28 mouse cellular contexts compared by ENCODE assay signal in the genomic region with DNA sequence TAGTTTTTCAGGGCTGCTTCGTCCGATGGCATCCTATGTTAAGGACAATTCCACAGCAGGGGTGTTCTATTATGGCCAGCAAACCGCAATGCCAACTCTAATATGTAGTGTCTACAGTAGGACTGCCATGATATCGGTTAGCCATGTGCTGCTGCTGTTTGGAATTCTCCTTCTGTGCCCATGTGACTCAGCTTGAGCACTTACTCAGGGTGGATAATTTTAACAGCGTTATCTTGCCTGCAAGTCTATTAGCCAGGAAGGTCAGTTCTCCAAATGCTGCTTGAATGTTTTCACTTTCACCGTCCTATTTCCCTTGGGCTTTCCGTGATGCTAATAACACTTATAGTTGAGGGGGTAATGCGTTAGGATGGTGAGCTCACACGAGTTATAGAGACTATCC.
A peak's percentile ranks its signal among the peaks of the same experiment; 100 is the strongest.
DNase-seq lines count a peak whose midpoint lies in the region; ATAC-seq and TF ChIP-seq lines count a peak whose summit lies in the region.
"Had no signal": no experiment of that assay in that cellular context is flagged by ENCODE, and none has a peak within 500 bp of the region (broad histone marks: within the 10 kb centered on the region; RNA-seq: fewer than 3 reads in every experiment).

No protein-coding gene starts in this region.

- ATAC-seq in heart, embryonic 12.5 days (ENCODE audit: insufficient number of reproducible peaks, low FRiP score) = no peak
- ATAC-seq: liver, embryonic 12.5 days; Patski had no signal

- H3K27ac ChIP-seq in heart, adult 2 months = peak overlapping the region; percentile 71
- peak overlapping the region; percentile 55 for H3K27ac ChIP-seq in bone marrow macrophage, adult 2 months (ENCODE audit: insufficient read depth, low read depth, low read length)
- peak overlapping the region; percentile 95 for H3K27ac ChIP-seq in heart, embryonic 12.5 days (ENCODE audit: poor library complexity, severe bottlenecking)
- H3K27ac ChIP-seq: embryonic facial prominence, embryonic 13.5 days; hindbrain, embryonic 14.5 days; limb, embryonic 13.5 days; liver, embryonic 12.5 days; neural tube, embryonic 12.5 days; stomach, embryonic 15.5 days had no signal

- no peaks in the 10 kb centered on the region for H3K27me3 ChIP-seq in heart, adult 2 months (ENCODE audit: control insufficient read depth, insufficient read depth, low read length)
- no peaks in the 10 kb centered on the region for H3K27me3 ChIP-seq in heart, embryonic 12.5 days (replicated peaks)
- H3K27me3 ChIP-seq: embryonic facial prominence, embryonic 13.5 days; forebrain, embryonic 13.5 days; limb, embryonic 13.5 days; liver, embryonic 12.5 days; neural tube, embryonic 12.5 days; Patski; stomach, embryonic 15.5 days had no signal

- TF ChIP-seq CTCF in heart, adult 2 months (IDR thresholded peaks at IDR 0.05) = no peak
- no peak for TF ChIP-seq CTCF in bone marrow macrophage, adult 2 months (IDR thresholded peaks at IDR 0.05; ENCODE audit: low read depth, low read length)

- 0 out of 2 replicates have a peak, but pooled peaks have one; percentile 51 for TF ChIP-seq EP300 in heart, adult 2 months (IDR thresholded peaks at IDR 0.05; ENCODE audit: insufficient read depth, low read depth, low read length)

- intact Hi-C loops in heart, adult 2 months (cut with DNase I) = no loop called here
- intact Hi-C loops in heart, postnatal 25 days (cut with DNase I) = loop anchor here (2.0 to 10.0 kb wide), 3 partner anchors 96 to 379 kb away; a partner anchor contains a TSS
- intact Hi-C loops in heart, postnatal 10 days (cut with DNase I) = loop anchor here (5.0 kb wide), 1 partner anchor 46 kb away; no protein-coding TSS in a partner anchor

- H3K9ac ChIP-seq in heart, adult 2 months (ENCODE audit: low read depth, low read length) = peak overlapping the region; percentile 66; the same call in 1 of the 2 replicates
- H3K9ac ChIP-seq in heart, embryonic 12.5 days = 0 out of 2 replicates have a peak overlapping the region, but pooled peaks have one; percentile 32
- H3K9ac ChIP-seq: embryonic facial prominence, embryonic 13.5 days; forebrain, embryonic 13.5 days; hindbrain, embryonic 14.5 days; limb, embryonic 13.5 days; liver, embryonic 12.5 days; neural tube, embryonic 12.5 days; stomach, embryonic 15.5 days had no signal

- H3K36me3 ChIP-seq in heart, adult 2 months (ENCODE audit: control insufficient read depth, insufficient read depth, low read length) = peaks cover 44% of the 10 kb centered on the region
- H3K36me3 ChIP-seq in heart, embryonic 12.5 days = peaks cover 68% of the 10 kb centered on the region

- peaks cover 24% of the 10 kb centered on the region for H3K4me1 ChIP-seq in heart, adult 2 months (ENCODE audit: control insufficient read depth, insufficient read depth, low read length)
- peaks cover 63% of the 10 kb centered on the region for H3K4me1 ChIP-seq in bone marrow macrophage, adult 2 months (ENCODE audit: control insufficient read depth, insufficient read depth, low read length)
- H3K4me1 ChIP-seq in heart, embryonic 12.5 days (replicated peaks) = peaks cover 76% of the 10 kb centered on the region
- H3K4me1 ChIP-seq: limb, embryonic 13.5 days; stomach, embryonic 15.5 days had no signal

- peak overlapping the region; percentile 33 for H3K4me2 ChIP-seq in heart, embryonic 12.5 days
- H3K4me2 ChIP-seq: embryonic facial prominence, embryonic 13.5 days; forebrain, embryonic 13.5 days; hindbrain, embryonic 14.5 days; limb, embryonic 13.5 days; liver, embryonic 12.5 days; midbrain, embryonic 11.5 days; neural tube, embryonic 12.5 days; stomach, embryonic 15.5 days had no signal

- peak in 1 of 2 experiments; percentile 44 for DNase-seq in heart, adult 2 months
- DNase-seq in heart, postnatal 25 days (ENCODE audit: low spot score) = no peak
- peak; percentile 51 to 60 for DNase-seq in heart, postnatal 10 days
- no peak for DNase-seq in layer of hippocampus, postnatal 14 days (ENCODE audit: low spot score in 2 of 2)
- no peak for DNase-seq in cerebellum, adult 8-10 months
- DNase-seq in spleen, postnatal 36 days (ENCODE audit: low spot score in 2 of 2) = no peak
- DNase-seq: adrenal gland, postnatal 36 days; cerebellum, adult 11-12 months; cerebellum, postnatal 25 days; kidney, adult 8-10 months; kidney, postnatal 14 days; layer of hippocampus, postnatal 36 days; lung, adult 18-20 months; lung, postnatal 10 days; right cerebral cortex, postnatal 14 days; thymus, postnatal 36 days had no signal

- TF ChIP-seq POLR2A in heart, adult 2 months (IDR thresholded peaks at IDR 0.05; ENCODE audit: insufficient read depth, low read depth, low read length) = 0 out of 2 replicates have a peak, but pooled peaks have one; percentile 32
- no peak for TF ChIP-seq POLR2A in bone marrow macrophage, adult 2 months (IDR thresholded peaks at IDR 0.05; ENCODE audit: borderline replicate concordance, low read depth, low read length)

- H3K4me3 ChIP-seq in heart, adult 2 months = no peak overlapping the region
- no peak overlapping the region for H3K4me3 ChIP-seq in bone marrow macrophage, adult 2 months (ENCODE audit: insufficient read depth, low read length)
- H3K4me3 ChIP-seq in heart, embryonic 12.5 days = no peak overlapping the region
- H3K4me3 ChIP-seq: embryonic facial prominence, embryonic 13.5 days; erythroblast, embryonic 14.5 days; forebrain, embryonic 13.5 days; limb, embryonic 13.5 days; liver, embryonic 12.5 days; neural tube, embryonic 12.5 days; stomach, embryonic 15.5 days had no signal

- no peaks in the 10 kb centered on the region for H3K9me3 ChIP-seq in heart, embryonic 12.5 days (replicated peaks)
- H3K9me3 ChIP-seq: embryonic facial prominence, embryonic 13.5 days; forebrain, embryonic 13.5 days; limb, embryonic 13.5 days; liver, embryonic 12.5 days; neural tube, embryonic 12.5 days; stomach, embryonic 15.5 days had no signal

- H3K79me2 ChIP-seq in heart, adult 2 months (replicated peaks; ENCODE audit: control insufficient read depth, insufficient read depth, low read length) = no peaks in the 10 kb centered on the region

- WGBS in heart, adult 2 months = 31% methylated on average over 9 of the region's 9 CpGs
- 33% methylated on average over 9 of the region's 9 CpGs for WGBS in heart, embryonic 12.5 days

Comparison
In these comparisons a context has a peak if more than half of its experiments do, and no peak if none do; other contexts are left out.
1. DNase-seq: peak in heart, postnatal 10 days (2 of 2); none in heart, postnatal 25 days (single experiment), layer of hippocampus, postnatal 14 days (0 of 2), cerebellum, adult 8-10 months (single experiment) and spleen, postnatal 36 days (0 of 2).
2. Peak in every context shown above with its lines, with median percentiles within 50 percentile points of each other: H3K27ac ChIP-seq.